Mouse (Mus musculus) testis, postnatal 14 days (tissue): ENCODE results near the gene Akt1.

Source experiments
- DNase-seq: peaks from one replicate; pipeline ENCODE4 v3.0.0; 2021; ENCODE audit warnings: low spot score

Akt1 gene

DNA sequence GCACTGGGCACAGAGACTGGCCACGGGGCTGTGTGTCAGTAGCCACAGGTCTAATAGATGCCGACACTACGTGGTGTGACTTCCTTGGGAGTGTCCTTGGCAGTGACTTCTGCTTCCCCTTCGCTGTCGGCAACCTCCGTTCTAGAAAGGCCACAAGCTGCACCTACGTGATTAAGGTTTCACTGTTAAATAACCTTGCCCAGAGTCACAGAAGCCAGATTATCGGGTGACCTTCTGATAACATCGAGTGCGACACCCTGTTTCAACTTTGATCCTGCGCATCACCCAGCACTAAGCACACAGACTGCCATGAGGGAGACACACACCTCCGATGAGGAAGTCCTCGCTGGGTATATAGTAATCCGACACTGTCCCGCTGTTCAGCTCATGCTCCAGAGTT, 13.8 kb upstream of the Akt1 start:
- no peak for DNase-seq

DNA sequence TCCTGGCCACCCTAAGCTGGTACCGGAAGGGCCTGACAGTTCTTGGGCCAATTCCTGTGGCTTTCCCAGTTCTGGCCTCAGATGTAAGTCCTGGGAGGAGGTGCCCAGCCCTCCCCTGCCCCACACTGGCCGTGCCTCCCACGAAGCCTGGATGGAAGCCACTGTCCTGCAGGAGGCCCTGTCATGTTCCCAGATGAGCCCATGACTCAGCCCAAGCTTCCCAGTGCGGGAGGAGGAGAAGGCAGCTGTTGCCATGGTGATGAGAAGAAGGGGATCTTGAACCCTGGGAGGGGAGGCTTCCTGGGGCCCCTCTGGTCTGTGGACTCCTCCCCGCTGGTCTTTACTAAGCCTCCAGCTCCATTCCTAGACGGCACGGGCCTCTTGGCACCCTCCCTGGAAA, 8.7 kb upstream of the Akt1 start:
- DNase-seq: no peak

DNA sequence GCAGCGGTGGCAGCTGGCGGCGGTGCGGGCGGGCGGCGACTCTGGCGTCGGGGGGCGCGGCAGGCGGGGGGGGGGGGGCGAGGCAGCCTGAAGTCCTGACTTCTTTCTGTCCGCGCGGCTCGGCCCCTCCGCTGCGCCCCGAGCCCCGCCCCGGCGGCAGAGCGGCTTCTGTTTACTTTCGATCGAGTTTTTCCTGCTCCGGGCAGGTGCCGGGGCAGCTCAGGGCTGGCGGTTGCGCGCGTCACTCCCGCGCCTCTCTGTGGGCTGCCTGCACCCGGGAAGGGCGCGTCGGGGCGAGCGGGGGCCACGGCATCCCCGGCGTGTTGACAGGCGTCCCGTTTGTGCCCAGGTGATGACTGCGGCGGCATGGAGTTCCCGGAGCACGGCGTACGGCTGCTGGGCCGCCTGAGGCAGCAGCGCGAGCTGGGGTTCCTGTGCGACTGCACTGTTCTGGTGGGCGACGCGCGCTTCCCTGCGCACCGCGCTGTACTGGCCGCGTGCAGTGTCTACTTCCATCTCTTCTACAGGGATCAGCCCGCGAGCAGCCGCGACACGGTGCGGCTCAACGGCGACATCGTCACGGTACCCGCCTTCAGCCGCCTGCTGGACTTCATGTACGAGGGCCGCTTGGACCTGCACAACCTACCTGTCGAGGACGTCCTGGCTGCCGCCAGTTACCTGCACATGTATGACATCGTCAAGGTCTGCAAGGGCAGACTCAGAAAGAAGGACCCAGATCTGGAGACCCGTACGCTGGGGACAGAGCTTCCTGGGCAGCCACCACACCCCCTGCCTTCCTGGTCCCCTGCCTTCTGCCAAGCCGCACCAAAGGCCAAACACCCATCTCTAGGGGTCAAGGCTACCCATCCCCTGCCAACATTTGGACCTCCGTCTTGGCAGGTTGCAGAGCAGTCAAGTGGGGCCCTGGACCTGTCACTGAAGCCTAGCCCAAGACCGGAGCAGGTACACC, 4.6 kb upstream of the Akt1 start:
- no peak for DNase-seq

DNA sequence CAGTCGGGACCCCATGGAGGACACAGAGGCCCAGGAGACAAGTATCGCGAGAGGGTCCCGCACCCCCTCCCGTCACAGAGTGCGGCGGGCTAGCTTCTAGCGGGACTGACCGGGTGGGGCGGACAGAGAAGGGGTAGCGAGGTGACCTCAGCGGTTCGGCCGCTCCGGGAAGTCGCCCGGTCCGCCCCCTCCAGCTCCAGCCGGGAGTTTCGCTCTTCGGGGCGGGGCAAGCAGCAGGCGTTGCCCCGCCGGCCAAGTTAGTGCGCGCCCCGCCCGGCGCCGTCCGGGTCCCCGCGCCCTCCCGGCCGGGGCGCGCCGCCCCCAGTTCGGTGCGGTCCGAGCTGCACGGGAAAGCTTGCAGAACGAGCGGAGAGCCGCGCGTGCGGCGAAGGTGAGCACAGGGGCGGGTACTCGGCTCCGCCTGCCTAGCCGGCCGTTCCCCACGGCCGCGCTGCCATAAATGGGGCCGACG, 3.9 kb upstream of the Akt1 start, which contains the start of gene Zbtb42:
TSS of gene Zbtb42 (plus strand) at position 274 of the 472 bp plus-strand sequence.
- DNase-seq: peak; percentile 52

DNA sequence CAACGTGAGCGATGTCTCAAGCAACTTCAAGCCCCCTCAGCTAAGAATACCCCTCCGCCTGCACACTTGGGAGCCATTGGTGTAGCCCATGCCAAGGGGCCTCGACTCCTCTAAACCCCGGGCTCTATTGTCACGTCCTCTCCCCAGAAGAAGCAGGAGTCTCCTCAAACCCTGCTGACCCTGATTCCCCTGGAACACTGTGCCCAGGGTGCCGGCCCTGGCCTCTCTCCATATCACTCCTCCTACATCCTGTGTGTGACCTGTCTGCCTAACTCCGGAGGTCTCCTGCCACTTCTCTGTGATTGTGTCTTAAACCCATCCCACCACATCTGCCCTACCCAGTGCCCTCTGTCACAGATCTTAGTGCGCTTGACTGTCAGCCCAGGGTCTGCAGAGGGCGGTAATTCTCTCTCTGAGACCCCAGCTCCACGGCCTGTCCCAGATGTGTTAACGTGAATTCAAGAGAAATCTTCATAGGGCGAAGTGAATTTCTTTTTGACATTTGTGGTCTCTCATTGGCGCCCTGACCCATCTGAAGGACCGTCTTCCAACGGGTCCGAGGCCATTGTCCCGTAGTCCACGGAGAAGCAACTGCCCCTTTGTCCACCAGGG, 3.4 kb upstream of the Akt1 start:
- no peak for DNase-seq

DNA sequence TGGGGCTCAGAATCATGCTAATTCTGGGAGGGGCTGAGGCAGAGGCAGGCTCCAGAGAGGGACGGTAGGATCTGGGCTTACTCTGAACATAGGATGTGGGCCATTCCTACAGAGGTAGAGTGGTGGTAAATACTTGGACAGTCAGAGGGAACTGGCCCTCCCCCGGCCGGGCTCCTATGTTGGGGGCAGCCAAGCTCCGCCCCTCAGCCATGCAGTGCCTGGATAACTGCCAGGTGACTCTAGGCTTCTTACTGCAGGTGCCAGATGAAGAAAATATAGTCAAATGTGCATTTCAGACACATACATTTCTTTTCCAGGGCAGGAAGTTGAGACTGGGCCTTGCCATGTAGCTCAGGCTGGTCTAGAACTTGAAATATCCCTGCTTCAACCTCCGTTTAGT, 2.4 kb upstream of the Akt1 start:
- DNase-seq: no peak

DNA sequence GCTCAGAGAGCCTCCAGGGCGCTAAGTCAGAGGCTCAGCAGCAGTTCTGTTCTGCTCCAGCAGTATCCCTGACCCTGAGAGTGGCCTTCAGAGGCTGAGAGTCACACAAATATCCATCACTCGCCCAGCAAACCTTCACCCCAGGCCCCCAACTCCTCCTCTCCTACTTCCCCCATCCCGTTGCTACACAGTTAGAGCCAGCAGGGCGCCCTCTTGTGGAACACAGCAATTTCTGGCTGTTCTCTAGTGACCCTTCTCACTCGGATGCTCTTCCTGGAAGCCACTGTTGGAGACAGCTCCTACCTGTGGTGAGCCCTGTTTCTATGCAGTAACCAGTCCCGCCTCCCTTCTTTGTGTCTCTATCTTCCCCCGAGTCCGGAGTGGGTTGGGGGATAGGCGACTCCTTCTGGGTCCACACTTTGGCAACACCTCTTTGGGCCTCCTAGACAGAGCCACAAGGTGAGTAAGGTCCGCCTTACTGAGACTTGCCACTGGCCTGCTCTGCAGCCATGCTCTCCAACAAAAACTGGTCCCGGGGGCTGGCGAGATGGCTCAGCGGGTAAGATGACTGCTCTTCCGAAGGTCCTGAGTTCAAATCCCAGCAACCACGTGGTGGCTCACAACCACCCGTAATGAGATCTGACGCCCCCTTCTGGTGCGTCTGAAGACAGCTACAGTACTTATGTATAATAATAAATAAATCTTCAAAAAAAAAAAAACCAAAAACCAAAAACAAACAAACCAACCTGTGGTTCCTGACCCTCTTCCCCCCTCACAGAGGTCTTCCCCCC, 756 bp upstream of the Akt1 start:
- peak; percentile 78 for DNase-seq

DNA sequence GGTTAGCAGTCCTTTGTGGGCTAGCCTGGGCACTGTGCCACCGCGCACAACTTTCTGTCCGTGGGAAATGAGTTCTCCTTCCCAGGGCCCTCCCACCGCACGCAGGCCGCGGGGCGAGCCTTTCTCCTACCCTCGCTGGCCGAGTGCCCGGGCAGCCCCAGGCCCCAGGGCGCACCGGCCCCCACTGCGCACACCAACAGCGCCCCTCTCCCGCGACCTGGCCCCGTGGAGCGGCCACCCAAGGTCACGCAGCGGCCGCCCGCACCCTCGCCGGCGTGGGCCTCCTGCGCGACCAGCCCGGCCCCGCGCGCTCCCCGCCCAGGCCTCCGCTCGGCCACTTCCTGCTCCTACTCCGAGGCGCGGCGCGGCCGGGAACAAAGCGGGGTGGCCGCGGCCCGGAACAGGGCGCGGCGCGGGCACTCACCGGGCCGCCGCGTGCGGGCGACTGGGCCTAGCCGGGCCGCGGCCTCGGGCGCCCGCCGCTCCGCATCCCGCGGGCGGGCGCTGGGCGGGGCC, 1.1 kb downstream of the Akt1 start:
- peak; percentile 61 for DNase-seq

DNA sequence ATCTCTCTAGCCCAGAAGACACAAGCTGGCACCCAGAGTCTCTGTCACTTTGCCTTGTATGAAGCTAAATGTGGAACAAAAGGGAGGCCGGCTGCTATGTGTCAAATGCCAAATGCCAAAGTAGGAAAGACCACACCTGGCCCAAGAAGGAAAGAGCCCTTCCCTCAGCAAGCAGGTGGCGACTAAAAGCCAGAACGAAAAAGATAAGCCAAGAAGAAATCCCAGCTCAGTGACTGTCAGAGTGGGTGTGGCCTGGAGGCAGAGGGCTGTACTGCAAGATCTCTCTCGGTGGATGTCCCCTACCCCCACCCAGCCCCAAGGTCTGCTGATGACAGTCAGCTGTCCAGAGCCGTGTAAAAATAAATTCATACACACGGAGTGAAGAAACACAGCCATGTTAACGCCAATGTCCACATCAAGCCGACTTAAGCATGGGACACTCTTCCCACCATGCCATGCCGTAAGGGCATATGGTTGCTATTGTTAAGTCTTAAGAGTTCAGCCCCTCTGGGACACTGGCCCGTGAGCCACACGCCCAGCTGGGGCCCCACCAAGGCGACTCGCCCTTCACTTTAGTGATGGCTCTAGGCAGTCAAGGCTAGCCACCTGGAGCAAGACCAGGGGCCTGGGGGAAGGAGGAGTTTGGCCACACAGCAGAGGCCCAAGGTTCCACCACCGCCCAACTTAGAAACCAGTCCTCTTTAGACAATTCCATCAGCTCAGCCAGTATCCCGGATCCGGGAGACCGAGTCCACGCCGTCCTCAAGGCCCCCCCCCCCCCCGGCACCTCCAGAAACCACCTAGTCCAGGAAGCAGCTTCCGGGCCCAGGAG, 1.7 kb downstream of the Akt1 start:
- no peak for DNase-seq

DNA sequence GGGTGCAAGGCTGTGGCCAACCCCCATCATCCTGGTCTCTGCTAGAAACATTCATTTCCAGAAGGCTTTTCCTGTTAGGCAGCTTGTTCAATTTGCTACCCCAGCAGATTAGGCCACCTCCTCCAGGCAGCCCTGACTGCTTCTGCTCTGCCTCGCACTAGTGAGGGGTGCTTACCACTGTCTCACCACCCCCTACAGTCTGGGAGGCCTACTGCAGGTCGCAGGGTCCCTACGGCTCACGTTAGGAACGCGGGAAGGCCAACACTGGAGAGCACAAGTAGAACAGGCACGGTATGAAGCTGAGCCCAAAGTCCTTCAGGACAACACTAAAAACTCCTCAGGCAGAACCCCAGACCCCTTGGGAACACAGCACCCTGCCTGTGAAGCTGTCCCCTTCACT, 2.8 kb downstream of the Akt1 start:
- DNase-seq: no peak

DNA sequence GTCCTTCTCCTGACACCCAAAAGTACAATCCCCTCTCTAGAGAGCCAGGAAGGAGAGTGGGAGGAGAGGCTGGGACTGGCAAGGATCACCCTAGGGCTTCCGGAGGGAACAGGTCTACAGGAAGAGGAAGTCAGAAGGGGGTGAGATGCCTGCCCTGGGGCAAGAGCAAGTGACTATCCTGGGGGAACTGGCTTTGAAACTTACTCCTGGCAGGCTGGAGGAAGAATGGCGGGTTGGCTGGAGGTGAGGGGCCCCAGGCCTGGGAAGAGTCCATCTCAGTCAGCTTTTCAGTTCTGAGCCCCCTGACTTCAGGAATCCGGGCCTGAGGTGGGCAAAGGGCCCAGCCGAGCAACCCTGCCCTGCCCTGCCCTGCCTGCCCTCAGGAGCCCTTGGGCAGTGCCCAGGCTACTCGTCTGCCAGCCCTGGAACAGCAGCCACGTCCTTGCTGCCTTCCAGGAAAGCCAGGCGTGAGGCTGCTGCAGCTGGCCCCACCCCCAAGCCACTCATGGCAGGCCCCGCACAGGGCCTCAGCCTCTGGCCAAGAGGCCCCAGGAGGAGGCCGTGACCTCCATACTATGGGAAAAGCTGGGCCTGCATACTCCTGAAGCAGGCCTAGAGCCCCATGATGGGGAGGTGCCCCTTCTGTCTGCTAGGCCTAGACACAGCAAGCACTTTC, 3.8 kb downstream of the Akt1 start:
- no peak for DNase-seq

DNA sequence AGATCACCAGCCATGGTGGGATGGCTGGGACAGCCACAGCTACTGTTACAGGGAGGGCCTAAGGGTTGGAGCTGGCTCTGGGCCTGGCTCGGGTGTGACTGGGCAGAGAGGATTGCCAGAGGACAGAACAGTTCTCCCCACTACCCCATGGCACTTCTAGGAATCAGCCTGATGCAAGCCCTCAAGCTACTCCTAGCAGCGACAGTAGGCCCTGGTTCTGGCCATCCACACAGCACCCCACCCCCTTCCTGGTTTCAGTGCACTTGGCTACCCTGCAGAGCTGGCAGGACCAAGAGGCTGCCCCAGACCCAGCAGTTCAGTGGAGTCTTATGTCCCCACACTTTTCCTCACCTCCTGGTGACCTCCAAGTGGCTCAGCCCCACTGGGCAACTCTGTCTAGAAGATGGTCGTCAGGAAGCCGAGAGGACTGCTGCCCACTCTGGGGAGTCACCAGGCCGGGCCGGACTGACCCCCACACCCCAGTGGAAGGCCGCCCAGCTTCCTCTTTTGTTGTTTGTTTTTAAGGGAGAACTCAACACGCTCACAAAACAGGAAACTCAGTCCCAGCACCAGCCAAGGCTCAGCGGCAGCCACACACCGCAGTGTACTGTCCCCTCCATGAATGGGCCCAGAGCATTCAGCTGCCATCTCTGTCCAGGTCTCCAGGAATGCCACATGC, 6.9 kb downstream of the Akt1 start:
- no peak for DNase-seq

DNA sequence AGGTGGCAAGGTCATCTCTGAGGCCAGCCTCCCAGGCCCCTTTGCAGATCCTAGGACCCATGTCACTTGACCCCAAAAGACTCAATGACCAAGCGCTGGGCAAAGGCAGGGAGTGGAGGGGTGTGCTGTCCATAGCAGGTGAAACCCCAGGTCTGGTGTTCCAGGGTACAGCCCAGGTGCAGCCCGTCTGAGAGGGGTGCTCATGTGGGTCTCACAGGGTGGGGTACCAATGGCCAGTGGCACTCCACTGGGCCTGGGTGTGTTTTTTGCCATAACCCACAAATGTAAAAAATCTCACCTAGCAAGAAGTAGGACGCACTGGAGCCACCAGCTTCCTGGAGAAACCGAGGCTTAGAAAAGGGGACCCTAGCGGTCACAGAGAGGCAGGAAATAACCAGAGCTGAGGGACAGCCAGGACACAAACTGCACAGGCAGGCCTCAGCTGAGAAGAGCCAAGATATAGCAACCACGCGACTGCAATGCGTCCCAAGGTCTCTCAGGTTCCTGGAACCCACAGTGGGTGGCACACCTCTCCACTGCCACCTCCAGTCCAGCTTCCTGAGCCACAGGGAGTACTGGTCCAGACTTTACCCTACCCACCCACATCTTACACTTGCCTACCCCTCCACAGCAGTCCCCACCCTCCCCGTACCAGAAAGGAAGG, 8.7 kb downstream of the Akt1 start:
- DNase-seq: no peak

DNA sequence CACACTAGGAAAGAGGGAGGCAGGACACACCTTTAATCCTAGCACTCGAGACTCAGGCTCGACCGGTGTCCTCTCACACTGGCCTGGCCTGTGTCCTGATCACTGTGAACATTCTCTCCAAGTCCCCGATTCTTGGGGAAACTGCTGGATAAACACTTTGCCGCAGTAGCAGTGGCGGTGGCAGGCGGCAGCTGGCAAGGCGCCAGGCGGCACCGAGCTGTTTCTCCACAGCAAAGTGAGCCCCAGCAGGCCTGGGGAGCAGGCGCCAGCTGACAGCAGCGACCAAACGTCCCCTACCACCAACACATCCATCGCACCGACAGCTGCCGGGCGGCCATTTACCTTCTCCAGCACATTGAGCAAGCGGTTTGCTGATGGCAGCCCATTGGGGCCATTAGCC, 9.2 kb downstream of the Akt1 start:
- DNase-seq: no peak

DNA sequence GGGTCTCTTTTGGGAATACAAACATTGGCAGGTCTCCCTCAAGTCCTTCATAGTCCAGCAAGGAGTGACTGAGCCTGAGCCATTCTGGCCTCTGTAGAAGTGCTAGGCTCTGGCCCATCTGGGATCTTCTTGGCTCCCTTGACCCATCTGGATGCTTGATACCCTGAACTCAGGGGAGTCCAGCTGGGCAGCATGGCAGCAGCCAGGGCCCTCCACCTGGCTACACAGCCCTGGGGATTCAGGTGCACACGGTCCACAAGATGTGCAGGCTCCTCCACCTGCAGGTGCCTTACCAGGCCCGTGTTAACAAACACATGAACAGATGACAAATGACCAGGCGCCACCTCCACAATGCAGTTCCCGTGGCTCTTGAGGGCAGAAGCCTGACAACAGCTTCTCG, 10.0 kb downstream of the Akt1 start:
- DNase-seq: no peak

DNA sequence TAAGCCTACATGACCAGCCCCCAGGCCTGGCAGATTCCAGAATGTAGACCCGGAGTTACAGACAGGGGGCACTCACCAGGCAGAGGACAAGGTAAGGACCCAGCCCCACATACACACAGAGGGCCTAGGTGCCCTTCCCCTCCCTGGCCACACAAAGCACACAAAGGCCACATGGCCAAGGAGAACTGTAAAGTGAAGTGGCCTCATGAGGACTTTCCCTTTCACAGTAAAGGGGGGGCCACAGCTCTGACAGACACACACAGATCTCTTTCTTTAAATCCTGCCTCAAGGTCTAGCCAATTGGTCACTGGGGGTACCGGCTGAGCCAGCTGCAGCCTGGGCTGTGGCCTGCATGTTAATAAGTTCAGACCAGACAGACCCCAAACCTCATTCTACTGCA, 10.6 kb downstream of the Akt1 start:
- DNase-seq: no peak

DNA sequence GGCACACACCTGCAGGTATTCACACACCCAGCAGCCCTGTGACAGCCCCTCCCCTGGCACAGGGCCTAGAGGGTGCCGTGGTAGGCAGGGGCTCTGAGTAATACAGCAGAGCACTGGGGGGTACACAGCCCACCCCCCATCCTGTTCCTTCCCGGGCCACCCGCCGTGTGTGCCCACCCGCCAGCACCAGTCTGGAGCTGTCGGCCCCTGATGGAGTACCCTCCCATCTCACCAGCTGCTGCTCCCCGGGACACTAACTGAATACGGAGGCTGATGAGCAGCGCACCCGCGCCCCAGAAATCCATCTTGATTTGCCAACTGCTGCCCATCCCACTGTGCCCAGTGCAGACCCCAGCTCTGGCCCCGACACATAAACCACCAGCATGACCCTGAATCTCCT, 11.0 kb downstream of the Akt1 start:
- DNase-seq: no peak

DNA sequence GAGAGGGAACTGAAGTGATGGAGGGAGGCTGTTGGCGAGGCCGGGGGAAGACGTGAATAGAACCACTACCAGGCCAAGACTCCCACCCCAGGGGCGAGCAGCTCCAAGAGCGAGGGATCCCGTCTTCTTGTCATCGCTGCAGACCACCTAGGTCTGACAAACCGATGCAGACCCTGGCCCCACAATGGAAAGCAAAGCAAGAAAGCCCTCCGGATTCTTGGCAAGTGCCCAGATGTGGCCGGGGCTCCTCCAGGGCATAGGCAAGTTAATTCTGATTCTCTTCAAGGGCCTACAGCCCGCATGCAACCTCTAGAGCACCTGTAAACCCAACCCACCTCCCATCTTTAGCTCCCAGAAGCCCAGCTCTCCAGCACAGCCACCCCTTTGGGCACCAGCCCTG, 11.4 kb downstream of the Akt1 start:
- DNase-seq: no peak

DNA sequence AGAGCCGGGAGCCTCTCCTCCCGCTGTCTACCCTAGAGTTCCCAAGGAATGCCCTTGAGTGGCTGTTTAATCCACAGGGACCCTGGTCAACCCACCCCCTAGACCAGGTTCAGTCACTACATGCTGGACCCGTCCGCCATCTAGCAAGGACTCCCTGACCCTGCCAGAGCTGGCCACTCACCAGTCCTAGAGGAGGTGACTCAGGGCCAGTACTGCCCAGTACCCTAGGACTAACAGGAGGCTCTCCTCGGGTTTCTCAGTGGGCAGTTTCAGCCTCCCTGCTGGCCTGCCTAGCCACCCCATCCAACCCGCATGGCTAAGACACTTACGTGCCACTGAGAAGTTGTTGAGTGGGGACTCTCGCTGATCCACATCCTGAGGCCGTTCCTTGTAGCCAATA, 12.8 kb downstream of the Akt1 start:
- DNase-seq: no peak

DNA sequence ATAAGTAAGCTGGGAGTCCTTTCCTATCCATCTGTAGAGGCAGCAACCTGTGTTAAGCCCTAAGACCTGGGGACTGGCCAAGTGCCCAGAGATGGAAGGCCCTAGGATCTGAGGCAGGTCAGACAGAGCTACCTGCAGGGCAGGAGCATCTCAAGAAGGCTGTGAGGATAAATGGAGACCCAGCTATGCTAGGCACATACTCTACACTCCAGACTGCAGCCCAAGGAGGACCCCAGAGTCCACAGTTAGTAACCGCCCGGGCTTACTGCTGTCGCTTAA, 13.4 kb downstream of the Akt1 start:
- DNase-seq: no peak
